Mouse (Mus musculus): ENCODE measurements around the gene Rbm8a2. TPM values are rescaled to one million over a fixed set of nuclear protein-coding genes. Genes with fewer than 3 reads are reported as not detected.

Gene Rbm8a2
- polyA plus RNA-seq, 1 experiment from 2014 or later = 0.30 TPM

DNA sequence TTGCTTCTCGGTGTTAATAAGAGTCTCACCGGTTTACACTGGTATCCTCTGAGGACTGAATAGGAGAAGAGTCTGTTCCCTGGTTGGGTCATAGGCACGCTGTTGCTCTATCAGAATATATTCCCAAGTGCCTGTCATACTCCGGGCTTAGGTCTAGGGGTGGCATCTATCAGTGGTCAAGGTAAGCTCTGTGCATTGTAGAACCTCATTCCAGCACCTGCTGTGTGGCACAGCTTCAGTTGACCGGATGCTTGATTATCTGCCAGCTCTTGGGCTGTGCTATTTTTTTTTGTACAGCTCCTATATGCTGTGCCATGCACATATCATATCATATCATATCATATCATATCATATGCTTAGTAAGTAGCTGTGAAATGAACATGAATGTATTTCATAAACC lies 9.5 kb upstream of the Rbm8a2 start:
- Histone ChIP-seq H3K4me1 (replicated peaks) (no peaks in the 10 kb centered on the region), H3K4me3 (replicated peaks) (no peak overlapping the region), H3K4me2 (no peak overlapping the region), H3K27me3 (no peaks in the 10 kb centered on the region), H3K9ac (no peak overlapping the region), H3K9me3 (replicated peaks) (no peaks in the 10 kb centered on the region), H3K27ac (no peak overlapping the region), H3K36me3 (no peaks in the 10 kb centered on the region)
- WGBS (ENCODE audit: insufficient replicate concordance) = 69% methylated on average over 5 of the region's 5 CpGs
- ATAC-seq (ENCODE audit: low read depth) (no peak), DNase-seq (no peak)

DNA sequence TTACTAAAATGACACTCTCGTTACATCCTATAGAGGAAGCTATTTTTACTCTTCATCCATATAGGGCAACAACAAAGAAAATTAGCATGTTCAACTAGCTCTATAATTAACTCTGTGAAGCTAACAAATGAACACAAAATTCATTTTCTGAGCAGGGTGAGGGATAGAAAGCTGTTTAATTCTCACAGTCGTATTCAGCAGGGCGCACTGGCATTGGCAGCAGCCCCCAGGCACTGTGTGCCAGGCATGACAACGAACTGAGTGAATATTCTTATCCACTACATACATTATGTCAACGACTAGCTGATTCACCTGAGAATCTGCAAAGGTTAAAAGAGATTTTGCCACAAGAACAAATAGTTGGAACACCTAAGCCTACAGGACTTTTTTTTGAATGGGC lies 8.2 kb downstream of the Rbm8a2 start:
- no peak for DNase-seq
- Histone ChIP-seq H3K27ac (no peak overlapping the region), H3K9ac (no peak overlapping the region), H3K9me3 (replicated peaks) (no peaks in the 10 kb centered on the region), H3K4me1 (replicated peaks) (no peaks in the 10 kb centered on the region), H3K27me3 (no peaks in the 10 kb centered on the region), H3K4me2 (no peak overlapping the region), H3K36me3 (no peaks in the 10 kb centered on the region), H3K4me3 (replicated peaks) (no peak overlapping the region)
- ATAC-seq (ENCODE audit: low read depth) = no peak
- 61% methylated on average over 5 of the region's 5 CpGs for WGBS (ENCODE audit: insufficient replicate concordance)

DNA sequence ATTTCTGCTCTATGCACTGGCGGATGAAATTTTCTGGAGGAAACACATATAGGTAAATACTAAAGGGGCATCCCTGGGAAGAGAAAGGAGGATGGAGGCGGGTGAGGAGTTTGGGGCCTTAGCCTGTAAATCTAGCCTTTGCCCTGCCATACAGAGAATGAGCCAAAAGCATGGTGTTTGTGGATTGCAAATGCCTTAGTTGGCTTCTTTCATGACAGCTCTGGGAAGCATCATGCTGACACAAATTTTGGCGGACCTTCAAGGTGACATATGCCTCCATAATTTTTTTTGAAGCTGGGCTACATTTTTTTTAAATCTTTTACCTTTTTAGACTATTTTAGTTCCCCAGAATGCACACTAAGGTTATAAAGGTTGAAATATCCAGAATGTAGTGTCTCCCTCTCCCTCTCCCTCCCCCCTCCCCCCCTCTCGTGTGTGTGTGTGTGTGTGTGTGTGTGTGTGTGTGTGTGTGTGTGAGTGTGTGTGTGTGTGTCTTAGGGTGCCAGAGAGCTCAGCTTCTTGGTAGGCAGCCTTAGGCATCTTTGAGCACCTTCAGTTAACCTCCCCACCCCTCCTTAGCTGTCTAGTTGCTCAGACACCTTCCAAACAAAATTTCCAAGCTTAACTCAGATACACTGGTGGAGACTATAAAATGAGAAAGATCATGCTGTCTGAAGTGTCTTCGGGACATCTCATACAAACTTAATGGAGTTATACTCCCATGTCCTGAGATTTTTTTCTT lies 11.7 kb downstream of the Rbm8a2 start:
- H3K36me3 ChIP-seq = no peaks in the 10 kb centered on the region
- ATAC-seq (ENCODE audit: low read depth) = no peak
- no peak overlapping the region for H3K9ac ChIP-seq
- no peak overlapping the region for H3K4me2 ChIP-seq
- H3K4me3 ChIP-seq (replicated peaks) = no peak overlapping the region
- H3K27me3 ChIP-seq = no peaks in the 10 kb centered on the region
- WGBS (ENCODE audit: insufficient replicate concordance) = 60% methylated on average over 5 of the region's 5 CpGs
- no peak overlapping the region for H3K27ac ChIP-seq
- DNase-seq = no peak
- H3K4me1 ChIP-seq (replicated peaks) = no peaks in the 10 kb centered on the region
- H3K9me3 ChIP-seq (replicated peaks) = no peaks in the 10 kb centered on the region

DNA sequence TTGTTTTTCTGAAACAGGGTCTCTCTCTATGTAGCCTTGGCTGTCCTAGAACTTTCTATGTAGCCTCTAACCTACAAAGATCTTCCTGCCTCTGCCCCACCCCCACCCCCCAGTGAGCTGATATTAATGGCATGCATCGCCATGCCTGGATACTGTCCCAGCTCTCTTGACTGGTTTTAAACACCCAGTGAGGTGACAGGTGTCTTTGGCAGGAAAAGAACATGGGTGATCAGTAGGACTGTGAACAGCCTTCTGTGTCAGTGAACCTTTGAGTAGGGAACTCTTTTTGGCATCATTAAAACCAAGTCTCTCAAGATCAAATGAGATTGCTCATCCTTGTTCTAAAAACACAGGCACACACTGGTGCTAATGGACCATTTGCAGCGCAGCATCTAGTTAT lies 17.1 kb downstream of the Rbm8a2 start:
- 62% methylated on average over 2 of the region's 2 CpGs for WGBS (ENCODE audit: insufficient replicate concordance)
- DNase-seq (no peak), ATAC-seq (ENCODE audit: low read depth) (no peak)
- H3K9ac ChIP-seq = no peak overlapping the region
- H3K4me3 ChIP-seq (replicated peaks) = no peak overlapping the region
- H3K4me1 ChIP-seq (replicated peaks) = no peaks in the 10 kb centered on the region
- no peaks in the 10 kb centered on the region for H3K27me3 ChIP-seq
- H3K27ac ChIP-seq = no peak overlapping the region
- H3K9me3 ChIP-seq (replicated peaks) = no peaks in the 10 kb centered on the region
- H3K4me2 ChIP-seq = no peak overlapping the region
- H3K36me3 ChIP-seq = no peaks in the 10 kb centered on the region

DNA sequence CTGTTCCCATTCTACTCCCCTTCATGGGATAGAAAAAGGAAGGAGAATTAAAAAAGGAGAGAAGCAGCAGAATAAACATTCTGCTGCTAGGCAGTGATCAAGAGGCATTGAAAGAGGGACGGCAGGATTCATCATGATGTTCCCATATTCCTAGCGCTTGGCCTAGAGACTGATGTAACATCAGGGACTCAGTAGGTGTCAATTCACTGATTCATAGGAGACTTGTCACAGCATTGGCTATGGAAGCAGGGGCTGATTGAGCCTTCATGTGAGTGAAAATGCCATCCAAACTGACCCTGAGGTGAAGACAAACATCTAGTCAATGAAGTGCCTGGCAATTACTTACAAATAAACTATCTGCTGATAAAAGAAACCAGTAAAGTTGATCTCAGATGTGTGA lies 28.1 kb downstream of the Rbm8a2 start:
- H3K4me2 ChIP-seq = no peak overlapping the region
- no peak overlapping the region for H3K9ac ChIP-seq
- WGBS (ENCODE audit: insufficient replicate concordance) = 69% methylated on average over 2 of the region's 2 CpGs
- ATAC-seq (ENCODE audit: low read depth) = no peak
- no peaks in the 10 kb centered on the region for H3K27me3 ChIP-seq
- H3K9me3 ChIP-seq (replicated peaks) = no peaks in the 10 kb centered on the region
- H3K4me3 ChIP-seq (replicated peaks) = no peak overlapping the region
- no peaks in the 10 kb centered on the region for H3K4me1 ChIP-seq (replicated peaks)
- no peaks in the 10 kb centered on the region for H3K36me3 ChIP-seq
- H3K27ac ChIP-seq = no peak overlapping the region
- DNase-seq = no peak

DNA sequence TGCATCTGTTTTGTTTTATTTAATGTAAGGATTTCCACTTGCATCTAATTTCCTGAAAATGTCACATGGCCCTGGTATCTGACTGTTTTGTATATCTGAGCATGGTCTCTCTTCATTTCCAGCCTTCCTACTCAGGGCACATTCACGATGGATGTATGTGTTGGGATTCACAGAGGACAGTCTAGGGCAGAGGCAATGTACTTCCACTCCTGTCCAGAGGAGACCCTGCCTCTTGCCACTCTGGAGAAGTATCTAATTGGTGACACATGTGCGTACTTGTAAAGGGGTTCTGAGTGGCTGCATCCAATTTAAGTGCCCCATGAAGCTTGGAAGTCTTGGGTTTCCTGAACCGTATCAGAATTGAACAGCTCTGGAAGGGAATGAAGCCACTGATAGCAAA lies 28.5 kb downstream of the Rbm8a2 start:
- Histone ChIP-seq H3K27ac (no peak overlapping the region), H3K9me3 (replicated peaks) (no peaks in the 10 kb centered on the region), H3K9ac (no peak overlapping the region), H3K27me3 (no peaks in the 10 kb centered on the region), H3K4me2 (no peak overlapping the region), H3K36me3 (no peaks in the 10 kb centered on the region), H3K4me1 (replicated peaks) (no peaks in the 10 kb centered on the region), H3K4me3 (replicated peaks) (no peak overlapping the region)
- ATAC-seq (ENCODE audit: low read depth) (no peak), DNase-seq (no peak)
- WGBS (ENCODE audit: insufficient replicate concordance) = 64% methylated on average over 3 of the region's 3 CpGs

DNA sequence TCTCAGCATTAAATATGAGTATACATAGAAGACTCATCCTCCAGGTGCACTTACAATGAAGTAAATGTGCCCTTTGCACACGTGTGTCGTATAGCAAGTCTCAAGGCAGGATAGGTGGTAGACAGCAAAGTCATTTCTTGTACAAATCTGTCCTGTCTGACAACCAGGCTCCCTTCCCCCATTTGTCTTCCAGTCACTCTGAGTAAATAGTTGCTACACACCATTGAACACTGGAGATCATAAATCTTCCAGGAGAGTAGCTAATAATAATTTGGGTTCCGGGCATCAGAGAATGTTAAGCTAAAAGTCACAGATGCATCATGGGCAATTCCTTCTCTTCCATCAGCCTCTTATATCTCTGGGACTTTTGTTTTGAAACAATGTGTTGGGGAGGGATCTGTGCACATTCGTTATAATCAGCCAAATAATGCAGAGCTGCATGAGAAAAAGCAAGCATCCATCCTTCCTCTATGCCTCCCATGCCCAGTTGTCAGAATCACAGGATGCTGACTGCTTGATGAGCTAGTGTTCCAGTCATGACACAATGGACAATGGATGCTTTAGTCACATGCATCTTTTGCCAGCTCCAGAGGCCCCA lies 32.1 kb downstream of the Rbm8a2 start:
- no peak for DNase-seq
- no peak overlapping the region for H3K4me2 ChIP-seq
- no peak overlapping the region for H3K4me3 ChIP-seq (replicated peaks)
- H3K27ac ChIP-seq = no peak overlapping the region
- H3K9me3 ChIP-seq (replicated peaks) = no peaks in the 10 kb centered on the region
- H3K36me3 ChIP-seq = no peaks in the 10 kb centered on the region
- H3K27me3 ChIP-seq = no peaks in the 10 kb centered on the region
- H3K4me1 ChIP-seq (replicated peaks) = no peaks in the 10 kb centered on the region
- 44% methylated on average over 4 of the region's 4 CpGs for WGBS (ENCODE audit: insufficient replicate concordance)
- H3K9ac ChIP-seq = no peak overlapping the region
- ATAC-seq (ENCODE audit: low read depth) = no peak

DNA sequence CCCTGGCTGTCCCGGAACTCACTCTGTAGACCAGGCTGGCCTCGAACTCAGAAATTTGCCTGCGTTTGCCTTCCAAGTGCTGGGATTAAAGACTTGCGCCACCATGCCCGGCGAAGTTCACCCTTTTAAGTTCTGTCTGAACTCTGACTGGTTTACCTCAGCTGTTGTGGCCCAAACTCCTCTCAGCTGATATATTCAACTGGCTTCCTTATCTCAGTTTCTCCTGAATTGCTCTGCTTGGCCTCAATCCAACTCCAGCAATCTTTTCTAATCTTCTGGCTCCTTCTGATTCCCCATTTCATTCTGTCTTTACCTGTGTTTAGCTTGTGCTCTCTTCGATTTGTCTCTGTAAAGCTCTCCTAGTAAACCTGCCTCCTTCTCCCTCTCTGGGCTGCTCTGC lies 35.7 kb downstream of the Rbm8a2 start:
- Histone ChIP-seq H3K9me3 (replicated peaks) (no peaks in the 10 kb centered on the region), H3K27me3 (no peaks in the 10 kb centered on the region), H3K4me1 (replicated peaks) (no peaks in the 10 kb centered on the region), H3K9ac (no peak overlapping the region), H3K27ac (no peak overlapping the region), H3K4me3 (replicated peaks) (no peak overlapping the region), H3K36me3 (no peaks in the 10 kb centered on the region), H3K4me2 (no peak overlapping the region)
- DNase-seq (no peak), ATAC-seq (ENCODE audit: low read depth) (no peak)
- WGBS (ENCODE audit: insufficient replicate concordance) = 73% methylated on average over 7 of the region's 7 CpGs

DNA sequence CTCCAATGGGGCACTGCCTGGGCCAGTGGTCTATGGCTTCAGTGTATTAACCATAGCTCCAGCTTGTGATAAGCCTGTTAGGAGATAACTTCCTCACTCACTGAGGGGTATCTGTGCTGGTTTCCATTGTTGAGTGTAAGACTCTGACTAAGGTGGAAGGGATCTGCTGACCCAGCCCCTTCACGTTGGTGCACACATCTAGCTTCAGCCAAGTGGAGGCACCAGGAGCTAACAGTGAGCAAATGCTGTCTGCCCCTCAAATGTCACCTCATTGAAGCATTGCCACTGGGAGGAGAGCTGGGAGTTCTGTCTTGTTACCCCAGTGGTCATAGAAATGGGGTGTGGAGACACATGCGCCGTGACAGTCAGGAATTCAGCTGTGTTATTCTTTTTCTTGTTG lies 40.2 kb downstream of the Rbm8a2 start:
- Histone ChIP-seq H3K4me1 (replicated peaks) (no peaks in the 10 kb centered on the region), H3K9ac (no peak overlapping the region), H3K27ac (no peak overlapping the region), H3K4me3 (replicated peaks) (no peak overlapping the region), H3K36me3 (no peaks in the 10 kb centered on the region), H3K9me3 (replicated peaks) (no peaks in the 10 kb centered on the region), H3K4me2 (no peak overlapping the region), H3K27me3 (no peaks in the 10 kb centered on the region)
- DNase-seq = no peak
- no peak for ATAC-seq (ENCODE audit: low read depth)
- WGBS (ENCODE audit: insufficient replicate concordance) = 77% methylated on average over 3 of the region's 3 CpGs

DNA sequence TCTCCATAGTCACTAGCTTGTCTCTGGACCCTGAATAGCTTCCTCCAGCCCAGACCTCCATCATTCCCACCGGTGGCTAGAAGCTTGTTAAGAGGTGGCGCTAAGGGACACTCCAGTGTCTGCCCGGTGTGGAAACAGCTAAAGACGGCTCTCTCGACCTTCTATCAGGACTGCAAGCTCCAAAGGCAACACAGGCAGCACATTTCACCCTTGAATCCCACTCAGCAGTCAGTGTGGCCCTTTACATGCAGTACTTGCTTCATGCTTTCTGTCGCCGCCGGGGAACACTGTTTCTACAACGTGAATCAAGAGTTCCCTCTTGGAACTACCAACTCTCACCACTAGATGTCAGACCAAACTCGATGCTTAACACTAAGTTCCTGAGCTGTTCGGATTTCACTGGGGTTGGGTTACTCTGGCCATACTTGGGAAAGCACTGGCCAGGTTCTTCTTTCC lies 42.6 kb downstream of the Rbm8a2 start:
- 10% methylated on average over 11 of the region's 11 CpGs for WGBS (ENCODE audit: insufficient replicate concordance)
- ATAC-seq (ENCODE audit: low read depth) = no peak
- Histone ChIP-seq H3K4me2 (no peak overlapping the region; the same call in 1 of the 2 replicates), H3K36me3 (no peaks in the 10 kb centered on the region), H3K4me1 (replicated peaks) (no peaks in the 10 kb centered on the region), H3K4me3 (replicated peaks) (no peak overlapping the region), H3K9me3 (replicated peaks) (no peaks in the 10 kb centered on the region), H3K27me3 (no peaks in the 10 kb centered on the region), H3K27ac (no peak overlapping the region), H3K9ac (no peak overlapping the region)
- DNase-seq = no peak

DNA sequence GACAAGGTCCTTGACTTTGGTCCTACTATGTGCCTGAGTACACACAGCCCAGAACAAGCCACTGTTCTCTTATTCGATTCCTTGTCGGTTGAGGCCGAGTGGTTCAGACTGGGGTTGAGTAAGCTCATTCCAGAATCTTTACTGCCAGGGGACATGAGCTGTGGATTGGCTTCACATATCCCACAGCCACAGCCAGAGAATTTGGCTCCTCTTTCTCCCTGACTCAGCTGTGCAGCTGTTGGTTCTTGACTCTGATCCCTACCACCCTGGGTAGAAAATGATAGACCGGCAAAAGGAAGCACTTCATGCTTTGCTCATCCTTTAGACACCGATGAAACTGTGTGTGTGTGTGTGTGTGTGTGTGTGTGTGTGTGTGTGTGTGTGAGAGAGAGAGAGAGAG lies 47.5 kb downstream of the Rbm8a2 start:
- WGBS (ENCODE audit: insufficient replicate concordance) = 80% methylated on average over 5 of the region's 5 CpGs

More for the DNA sequence above, 47.5 kb downstream of the Rbm8a2 start:
- H3K9ac ChIP-seq = no peak overlapping the region
- no peak overlapping the region for H3K4me2 ChIP-seq
- no peak overlapping the region for H3K27ac ChIP-seq
- H3K4me1 ChIP-seq (replicated peaks) = no peaks in the 10 kb centered on the region
- no peak overlapping the region for H3K4me3 ChIP-seq (replicated peaks)
- H3K36me3 ChIP-seq = no peaks in the 10 kb centered on the region
- no peaks in the 10 kb centered on the region for H3K27me3 ChIP-seq
- no peak for DNase-seq
- no peak for ATAC-seq (ENCODE audit: low read depth)
- H3K9me3 ChIP-seq (replicated peaks) = no peaks in the 10 kb centered on the region
